ENCODE assay signal across 19 mouse cellular contexts in the genomic region with DNA sequence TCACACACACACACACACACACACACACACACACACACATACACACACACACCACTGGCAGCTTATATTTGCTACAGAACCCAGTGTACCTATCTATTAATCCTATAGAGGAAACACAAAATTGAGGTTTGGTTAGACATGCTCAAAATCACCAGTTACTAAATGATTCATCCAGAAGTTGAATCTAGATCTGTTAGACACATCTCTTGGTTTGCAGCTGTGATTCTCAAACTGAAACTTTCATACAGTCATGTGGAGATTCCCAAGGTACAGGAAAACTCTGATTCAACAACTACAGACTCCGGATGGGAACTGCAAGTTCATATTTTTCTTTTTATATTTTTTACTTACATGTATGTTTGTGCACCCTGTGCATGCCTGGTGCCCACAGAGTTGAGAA.
"Had no signal": no experiment of that assay in that cellular context is flagged by ENCODE, and none has a peak within 500 bp of the region (broad histone marks: within the 10 kb centered on the region; RNA-seq: fewer than 3 reads in every experiment).

No protein-coding gene starts in this region.

- H3K9me3 ChIP-seq: midbrain, embryonic 10.5 days; midbrain, embryonic 12.5 days; neural tube, embryonic 13.5 days; neural tube, embryonic 15.5 days had no signal

- ATAC-seq: midbrain, embryonic 16.5 days had no signal

- H3K27ac ChIP-seq: midbrain, embryonic 10.5 days; midbrain, embryonic 12.5 days; neural tube, embryonic 13.5 days; neural tube, embryonic 15.5 days had no signal

- H3K9ac ChIP-seq: lung, embryonic 14.5 days; midbrain, embryonic 12.5 days; neural tube, embryonic 13.5 days; neural tube, embryonic 15.5 days had no signal

- H3K27me3 ChIP-seq: neural tube, embryonic 13.5 days; neural tube, embryonic 15.5 days had no signal

- H3K4me3 ChIP-seq: midbrain, embryonic 10.5 days; midbrain, embryonic 12.5 days; myocyte; neural tube, embryonic 13.5 days; neural tube, embryonic 15.5 days had no signal

- H3K4me2 ChIP-seq: lung, embryonic 14.5 days; midbrain, embryonic 12.5 days; neural tube, embryonic 13.5 days; neural tube, embryonic 15.5 days had no signal

- H3K36me3 ChIP-seq: midbrain, embryonic 10.5 days; midbrain, embryonic 12.5 days; neural tube, embryonic 13.5 days; neural tube, embryonic 15.5 days had no signal

- H3K4me1 ChIP-seq: neural tube, embryonic 15.5 days had no signal

- DNase-seq: lung, adult 18-20 months; lung, embryonic 14.5 days; lung, postnatal 10 days; lung, postnatal 4 days; midbrain, embryonic 14.5 days; retina, postnatal 1 day; right cerebral cortex, adult 18-20 months; right cerebral cortex, postnatal 25 days; right cerebral cortex, postnatal 4 days; spleen, adult 18-20 months; thymus, adult 18-20 months; thymus, postnatal 14 days; thymus, postnatal 36 days had no signal
